Mouse (Mus musculus) C2C12 (cell line): Measurements from ENCODE around the gene Nptx1.

Experiments used
- CEBPB ChIP-seq: IDR thresholded peaks from one replicate; pipeline ENCODE4 v1.6.1; 2011; ENCODE audit warnings: low read depth, mild to moderate bottlenecking, control low read depth, moderate library complexity
- CTCF ChIP-seq: IDR thresholded peaks from one replicate; pipeline ENCODE4 v1.5.1; 2011; ENCODE audit not compliant: control insufficient read depth, insufficient read depth, insufficient read length
- MAX ChIP-seq: IDR thresholded peaks from one replicate; pipeline ENCODE4 v1.6.1; 2011; ENCODE audit warnings: mild to moderate bottlenecking, control low read depth
- MYOD1 ChIP-seq: IDR thresholded peaks from one replicate; pipeline ENCODE4 v1.6.1; 2011; ENCODE audit warnings: low read depth; ENCODE audit not compliant: control insufficient read depth, insufficient read length
- MYOG ChIP-seq: IDR thresholded peaks from one replicate; pipeline ENCODE4 v1.6.1; 2011; ENCODE audit not compliant: control insufficient read depth, insufficient read length; ENCODE audit errors: extremely low read depth
- USF1 ChIP-seq: IDR thresholded peaks from one replicate; pipeline ENCODE4 v1.6.1; 2011; ENCODE audit warnings: low read depth, mild to moderate bottlenecking, control low read depth, moderate library complexity

DNA sequence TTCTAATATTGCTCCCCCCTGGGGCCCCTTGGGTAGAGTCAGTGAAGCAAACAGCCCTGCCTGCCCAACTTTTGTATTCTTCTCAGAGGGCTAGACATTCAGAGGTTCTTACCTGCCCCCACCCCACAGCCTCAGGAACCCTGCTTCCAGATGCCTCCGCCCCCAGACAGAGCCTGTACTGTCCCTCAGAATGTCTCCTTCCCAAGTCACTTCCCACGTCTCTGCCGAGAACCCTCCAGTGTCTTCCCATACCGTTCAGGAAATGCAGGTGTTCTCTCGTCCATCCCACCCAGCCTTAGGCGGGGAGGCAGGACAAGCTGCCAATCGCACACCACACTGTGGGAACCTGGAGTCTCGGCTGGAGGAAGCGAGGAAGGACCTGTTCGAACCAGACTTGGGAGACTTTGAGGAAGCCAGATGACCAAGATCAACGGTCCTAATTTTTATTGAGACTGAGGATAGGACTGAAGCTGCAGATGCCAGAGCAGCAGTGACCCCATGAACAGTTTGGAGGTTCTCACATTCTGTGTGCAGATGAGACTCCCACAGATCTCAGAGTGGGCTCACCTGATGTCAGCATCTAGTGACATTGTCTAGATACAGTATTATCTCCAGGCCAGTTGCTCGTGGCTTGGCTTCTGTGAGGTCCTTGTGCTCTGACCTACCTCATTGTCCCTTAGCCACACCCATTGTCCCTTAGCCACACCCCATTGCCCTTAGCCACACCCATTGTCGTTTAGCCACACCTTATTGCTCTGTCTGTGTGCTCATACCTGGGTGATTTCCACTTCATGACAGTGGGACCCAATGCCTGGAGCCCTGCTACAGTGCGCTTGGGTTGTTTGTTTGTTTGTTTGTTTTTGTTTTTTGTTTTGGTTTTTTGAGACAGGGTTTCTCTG lies 21.2 kb downstream of the Nptx1 start:
- no peak for TF ChIP-seq CEBPB
- TF ChIP-seq CTCF, result no peak
- no peak for TF ChIP-seq USF1
- TF ChIP-seq MAX, result no peak
- TF ChIP-seq MYOD1, result no peak
- TF ChIP-seq MYOG, result no peak
